Mouse (Mus musculus): ENCODE data around the gene Hadha. TPM values are rescaled to one million over a fixed set of nuclear protein-coding genes. Genes with fewer than 3 reads are reported as not detected.

Hadha gene
- total RNA-seq, 1 experiment: 102 TPM

DNA sequence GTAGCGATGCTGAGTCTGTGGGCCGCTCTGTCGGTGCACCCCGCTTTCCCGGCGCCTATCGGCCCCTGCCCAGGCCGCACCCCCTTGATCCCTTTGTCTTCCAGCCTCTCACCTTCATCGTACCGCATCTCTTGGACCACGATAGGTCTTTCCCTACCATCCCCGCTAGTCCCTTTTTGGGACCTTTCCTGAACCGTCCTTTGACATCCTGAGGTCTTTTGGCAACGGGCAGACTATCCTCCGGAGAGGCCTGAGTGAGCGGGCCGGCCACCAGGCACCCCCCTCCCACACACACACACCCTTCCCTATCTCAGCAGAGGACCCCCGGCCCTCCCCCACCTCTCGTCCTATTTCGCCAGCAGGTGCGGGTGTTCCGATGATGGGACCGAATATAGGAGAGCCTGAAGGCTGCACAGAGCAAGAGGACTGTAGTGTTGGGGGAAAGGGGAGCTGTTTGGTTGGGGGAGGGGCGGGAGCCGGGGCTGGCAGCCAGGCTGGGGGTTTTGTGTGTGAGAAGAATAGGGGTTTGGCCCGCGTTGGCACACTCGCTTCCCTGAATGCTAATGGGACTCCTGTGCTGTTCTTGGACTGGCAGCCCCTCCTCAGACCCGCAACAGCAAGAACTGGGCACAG, 49.2 kb downstream of the Hadha start, which contains the start of gene 3110082J24Rik:
Gene 3110082J24Rik (minus strand): TSS at position 419 of the 633 bp plus-strand sequence.
- Histone ChIP-seq H3K4me1 (ENCODE audit: control insufficient read depth in 2 of 2, insufficient read depth in 2 of 2, low read length in 2 of 2, poor library complexity in 1 of 2) (peaks cover 0 to 17% of the 10 kb centered on the region in 2 experiments; a peak in 3 of 4 replicates), H3K4me3 (ENCODE audit: insufficient read depth in 1 of 2, low read depth in 1 of 2, low read length in 2 of 2, poor library complexity in 1 of 2, severe bottlenecking in 1 of 2) (peak within 1 kb of the TSS; percentile 63 to 78), H3K9me3 (ENCODE audit: control insufficient read depth, insufficient read depth, low read depth, low read length) (no peaks in the 10 kb centered on the region), H3K9ac (ENCODE audit: insufficient read depth, low read depth, low read length, poor library complexity, severe bottlenecking) (peak within 1 kb of the TSS; percentile 78), H3K27ac (ENCODE audit: insufficient read depth, low read depth, low read length, poor library complexity, severe bottlenecking) (no peak within 1 kb of the TSS), H3K36me3 (ENCODE audit: control insufficient read depth, insufficient read depth, low read length, poor library complexity, severe bottlenecking) (no peaks in the 10 kb centered on the region)
- TF ChIP-seq ZNF384 (IDR thresholded peaks at IDR 0.05; ENCODE audit: low read depth, low read length): no peak
- no peak for TF ChIP-seq CHD2 (IDR thresholded peaks at IDR 0.05; ENCODE audit: low read depth, low read length)
- no peak for TF ChIP-seq MAFK (IDR thresholded peaks at IDR 0.05; ENCODE audit: insufficient read depth, low read depth, low read length)
- TF ChIP-seq HCFC1 (IDR thresholded peaks at IDR 0.05; ENCODE audit: borderline replicate concordance, insufficient read depth, low read length): no peak
- TF ChIP-seq ZC3H11A (IDR thresholded peaks at IDR 0.05; ENCODE audit: borderline replicate concordance, low read depth, low read length): no peak
- DNase-seq (ENCODE audit: low read depth, low spot score): no peak
- in situ Hi-C loops (cut with MboI; ENCODE audit: low sequenced_read_pairs in 2 of 2, unreplicated experiment in 2 of 2): no loop called here

DNA sequence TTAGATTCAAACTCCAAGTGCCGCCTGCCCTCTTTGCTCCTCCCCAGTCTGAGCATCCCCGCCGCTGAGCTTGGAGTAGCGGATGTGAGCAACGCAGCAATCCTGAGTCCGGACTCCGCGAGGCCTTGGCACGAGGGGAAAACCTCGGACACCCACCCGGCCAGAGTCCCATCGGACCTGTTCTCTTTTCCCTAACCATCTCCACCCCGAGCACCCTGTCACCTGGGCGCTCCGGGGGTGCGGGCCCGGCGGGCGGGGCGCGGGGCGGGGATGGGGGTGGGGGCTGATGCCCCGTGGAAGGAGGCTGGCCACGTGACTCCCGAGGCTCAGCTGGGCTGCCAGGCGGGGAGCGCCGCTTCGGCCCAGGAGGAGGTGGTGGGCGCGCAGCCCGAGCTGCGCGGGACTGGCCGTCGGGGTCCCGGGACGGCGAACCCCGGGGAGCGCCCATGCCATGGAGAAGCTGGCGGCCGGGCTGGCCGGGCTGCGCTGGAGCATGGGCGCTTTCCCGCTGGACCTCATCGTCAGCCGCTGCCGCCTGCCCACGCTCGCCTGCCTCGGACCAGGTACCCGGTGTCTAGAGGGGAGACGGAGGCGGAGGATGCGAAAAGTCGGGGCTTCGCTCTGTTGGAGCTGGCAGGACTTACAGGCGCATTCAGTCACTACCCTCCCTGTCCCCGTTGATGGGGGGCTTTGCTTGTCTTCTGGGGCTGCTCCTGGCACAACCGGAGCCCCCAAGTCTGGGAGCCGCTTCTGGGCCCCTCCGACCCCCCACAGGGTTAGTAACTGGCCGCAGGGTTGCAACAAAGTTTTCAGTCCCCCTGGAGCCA, 49.9 kb downstream of the Hadha start, which contains the start of gene Garem2:
Gene Garem2 (plus strand): TSS at position 321 of the 827 bp plus-strand sequence.
- Histone ChIP-seq H3K27ac (ENCODE audit: insufficient read depth, low read depth, low read length, poor library complexity, severe bottlenecking) (no peak within 1 kb of the TSS), H3K9me3 (ENCODE audit: control insufficient read depth, insufficient read depth, low read depth, low read length) (no peaks in the 10 kb centered on the region), H3K9ac (ENCODE audit: insufficient read depth, low read depth, low read length, poor library complexity, severe bottlenecking) (peak within 1 kb of the TSS; percentile 78), H3K4me1 (ENCODE audit: control insufficient read depth in 2 of 2, insufficient read depth in 2 of 2, low read length in 2 of 2, poor library complexity in 1 of 2) (peaks cover 0 to 17% of the 10 kb centered on the region in 2 experiments; a peak in 3 of 4 replicates), H3K4me3 (ENCODE audit: insufficient read depth in 1 of 2, low read depth in 1 of 2, low read length in 2 of 2, poor library complexity in 1 of 2, severe bottlenecking in 1 of 2) (peak within 1 kb of the TSS; percentile 63 to 78), H3K36me3 (ENCODE audit: control insufficient read depth, insufficient read depth, low read length, poor library complexity, severe bottlenecking) (no peaks in the 10 kb centered on the region)
- in situ Hi-C loops (cut with MboI; ENCODE audit: low sequenced_read_pairs in 2 of 2, unreplicated experiment in 2 of 2): no loop called here
- TF ChIP-seq ZC3H11A (IDR thresholded peaks at IDR 0.05; ENCODE audit: borderline replicate concordance, low read depth, low read length): no peak
- no peak for TF ChIP-seq CHD2 (IDR thresholded peaks at IDR 0.05; ENCODE audit: low read depth, low read length)
- no peak for TF ChIP-seq MAFK (IDR thresholded peaks at IDR 0.05; ENCODE audit: insufficient read depth, low read depth, low read length)
- TF ChIP-seq HCFC1 (IDR thresholded peaks at IDR 0.05; ENCODE audit: borderline replicate concordance, insufficient read depth, low read length): no peak
- no peak for TF ChIP-seq ZNF384 (IDR thresholded peaks at IDR 0.05; ENCODE audit: low read depth, low read length)
- DNase-seq (ENCODE audit: low read depth, low spot score): no peak

DNA sequence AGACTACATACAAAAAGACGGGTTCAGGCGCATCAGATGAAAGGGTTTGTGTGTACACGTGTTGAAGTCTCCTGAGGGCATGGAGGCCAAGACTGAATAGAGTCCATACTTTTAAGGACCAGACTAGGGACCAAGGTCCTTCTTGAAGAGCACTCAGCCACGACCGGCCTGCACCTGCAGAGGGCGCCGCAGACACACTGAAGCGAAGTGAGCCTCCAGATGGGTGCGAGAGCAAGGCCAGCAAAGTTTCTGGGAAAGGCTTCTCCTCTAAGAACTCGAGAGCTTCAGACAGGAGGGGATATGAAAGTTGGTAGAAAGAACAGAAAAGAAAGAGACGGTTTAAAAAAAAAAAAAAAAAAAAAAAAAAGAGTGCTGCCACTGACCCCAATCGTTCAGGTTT, 50.6 kb downstream of the Hadha start:
- no peak for TF ChIP-seq ZC3H11A (IDR thresholded peaks at IDR 0.05; ENCODE audit: borderline replicate concordance, low read depth, low read length)
- no peak for TF ChIP-seq MAFK (IDR thresholded peaks at IDR 0.05; ENCODE audit: insufficient read depth, low read depth, low read length)
- no peak for TF ChIP-seq CHD2 (IDR thresholded peaks at IDR 0.05; ENCODE audit: low read depth, low read length)
- no peak for TF ChIP-seq HCFC1 (IDR thresholded peaks at IDR 0.05; ENCODE audit: borderline replicate concordance, insufficient read depth, low read length)
- TF ChIP-seq ZNF384 (IDR thresholded peaks at IDR 0.05; ENCODE audit: low read depth, low read length): peak; percentile 41; the same call in 1 of the 2 replicates
- peak; percentile 72 for DNase-seq (ENCODE audit: low read depth, low spot score)
- H3K36me3 ChIP-seq (ENCODE audit: control insufficient read depth, insufficient read depth, low read length, poor library complexity, severe bottlenecking): no peaks in the 10 kb centered on the region
- in situ Hi-C loops (cut with MboI; ENCODE audit: low sequenced_read_pairs in 2 of 2, unreplicated experiment in 2 of 2): no loop called here
- H3K4me3 ChIP-seq (ENCODE audit: insufficient read depth in 1 of 2, low read depth in 1 of 2, low read length in 2 of 2, poor library complexity in 1 of 2, severe bottlenecking in 1 of 2): peak overlapping the region in 1 of 2 experiments; percentile 63; a peak in 3 of 4 replicates
- H3K9ac ChIP-seq (ENCODE audit: insufficient read depth, low read depth, low read length, poor library complexity, severe bottlenecking): no peak overlapping the region
- H3K4me1 ChIP-seq (ENCODE audit: control insufficient read depth in 2 of 2, insufficient read depth in 2 of 2, low read length in 2 of 2, poor library complexity in 1 of 2): peaks cover 0 to 17% of the 10 kb centered on the region in 2 experiments; a peak in 3 of 4 replicates
- no peak overlapping the region for H3K27ac ChIP-seq (ENCODE audit: insufficient read depth, low read depth, low read length, poor library complexity, severe bottlenecking)
- no peaks in the 10 kb centered on the region for H3K9me3 ChIP-seq (ENCODE audit: control insufficient read depth, insufficient read depth, low read depth, low read length)

DNA sequence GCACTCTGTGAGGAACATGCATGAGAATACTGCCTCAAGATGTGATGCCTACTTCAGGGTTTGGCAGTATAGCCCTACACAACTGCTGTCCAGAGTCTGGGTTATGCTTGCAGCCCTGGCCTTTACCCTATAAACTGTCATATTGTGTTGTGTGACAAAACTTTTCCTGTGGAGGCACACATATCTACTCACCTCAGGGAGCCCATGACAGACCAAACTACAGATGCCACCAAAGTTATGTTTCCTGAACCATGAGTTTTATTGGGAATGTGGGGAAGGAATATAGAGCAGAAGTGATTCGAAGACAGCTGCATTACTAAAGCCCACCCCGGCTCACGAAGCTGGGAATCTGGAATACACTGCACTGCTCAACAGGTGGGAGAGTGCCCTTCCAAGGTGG, 51.6 kb downstream of the Hadha start:
- no peak for DNase-seq (ENCODE audit: low read depth, low spot score)
- peaks cover 0 to 17% of the 10 kb centered on the region in 2 experiments; a peak in 3 of 4 replicates for H3K4me1 ChIP-seq (ENCODE audit: control insufficient read depth in 2 of 2, insufficient read depth in 2 of 2, low read length in 2 of 2, poor library complexity in 1 of 2)
- H3K36me3 ChIP-seq (ENCODE audit: control insufficient read depth, insufficient read depth, low read length, poor library complexity, severe bottlenecking): no peaks in the 10 kb centered on the region
- H3K9ac ChIP-seq (ENCODE audit: insufficient read depth, low read depth, low read length, poor library complexity, severe bottlenecking): no peak overlapping the region
- no peak overlapping the region for H3K27ac ChIP-seq (ENCODE audit: insufficient read depth, low read depth, low read length, poor library complexity, severe bottlenecking)
- H3K9me3 ChIP-seq (ENCODE audit: control insufficient read depth, insufficient read depth, low read depth, low read length): no peaks in the 10 kb centered on the region
- no peak overlapping the region for H3K4me3 ChIP-seq (ENCODE audit: insufficient read depth in 1 of 2, low read depth in 1 of 2, low read length in 2 of 2, poor library complexity in 1 of 2, severe bottlenecking in 1 of 2)
- in situ Hi-C loops (cut with MboI; ENCODE audit: low sequenced_read_pairs in 2 of 2, unreplicated experiment in 2 of 2): no loop called here
- TF ChIP-seq ZC3H11A (IDR thresholded peaks at IDR 0.05; ENCODE audit: borderline replicate concordance, low read depth, low read length) (no peak), ZNF384 (IDR thresholded peaks at IDR 0.05; ENCODE audit: low read depth, low read length) (no peak), HCFC1 (IDR thresholded peaks at IDR 0.05; ENCODE audit: borderline replicate concordance, insufficient read depth, low read length) (no peak)
